Mouse (Mus musculus) cerebellum, postnatal 25 days (tissue): ENCODE results near the gene Tomm5.
"Not testable (repeated sequence)": the region's sequence is repeated elsewhere in the genome, so short reads cannot be mapped to it uniquely, and the experiment has no call there.

ENCODE experiments used
- DNase-seq, 2 experiments: peaks; one replicate each; pipeline ENCODE4 v3.0.0; 2021; ENCODE audit warnings: mixed read lengths in 2 of 2

Gene Tomm5

GRCm38 (mm10) chr4:45064577-45064976 lies 43.3 kb downstream of the Tomm5 start:
- no peak for DNase-seq

- DNase-seq, result not testable (repeated sequence)
Measured at GRCm38 (mm10) chr4:45063836-45064235, 44.1 kb downstream of the Tomm5 start.

GRCm38 (mm10) chr4:45055451-45055850 lies 52.5 kb downstream of the Tomm5 start:
- DNase-seq, result peak; percentile 34 to 57
